Mouse (Mus musculus) forebrain, embryonic 11.5 days (tissue): ENCODE data around the gene Rplp2. TPM values are rescaled to one million over a fixed set of nuclear protein-coding genes. Genes with fewer than 3 reads are reported as not detected.
A peak's percentile ranks its signal among the peaks of the same experiment; 100 is the strongest.

Source experiments
- ATAC-seq: fragments of 200-750 bp; cut with Nextera tagmentation; replicated peaks from 2 replicates; pipeline ENCODE4 v1.8.0; 2017; ENCODE audit warnings: moderate TSS enrichment; ENCODE audit not compliant: low FRiP score
- DNase-seq: peaks from one replicate; pipeline ENCODE4 v3.0.0-alpha.2; 2017; ENCODE audit warnings: low spot score
- H3K27ac ChIP-seq: fragments of 300-500 bp; sonication (generic); 2 replicates; pipeline ENCODE4 v1.5.1; 2014; ENCODE audit warnings: low read depth, low read length
- H3K27me3 ChIP-seq: fragments of 300-500 bp; sonication (generic); 2 replicates; pipeline ENCODE4 v1.6.1; 2014; ENCODE audit warnings: mild to moderate bottlenecking, low read length, mixed read lengths; ENCODE audit not compliant: control insufficient read depth, insufficient read depth
- H3K36me3 ChIP-seq: fragments of 300-500 bp; sonication (generic); 2 replicates; pipeline ENCODE4 v1.6.1; 2014; ENCODE audit warnings: mild to moderate bottlenecking, low read length, moderate library complexity, mixed read lengths; ENCODE audit not compliant: control insufficient read depth, insufficient read depth
- H3K4me1 ChIP-seq: fragments of 300-500 bp; sonication (generic); replicated peaks from 2 replicates; pipeline ENCODE4 v1.6.1; 2014; ENCODE audit warnings: low read length, mixed read lengths; ENCODE audit not compliant: control insufficient read depth, insufficient read depth
- H3K4me2 ChIP-seq: fragments of 300-500 bp; sonication (generic); 2 replicates; pipeline ENCODE4 v1.6.1; 2014; ENCODE audit warnings: low read depth, mild to moderate bottlenecking, low read length, moderate library complexity, mixed read lengths; ENCODE audit not compliant: severe bottlenecking
- H3K4me3 ChIP-seq: fragments of 300-500 bp; sonication (generic); 2 replicates; pipeline ENCODE4 v1.5.1; 2014; ENCODE audit warnings: low read depth, low read length
- H3K9ac ChIP-seq: fragments of 300-500 bp; sonication (generic); 2 replicates; pipeline ENCODE4 v1.6.1; 2014; ENCODE audit warnings: low read length
- H3K9me3 ChIP-seq: fragments of 300-500 bp; sonication (generic); 2 replicates; pipeline ENCODE4 v1.6.1; 2016; ENCODE audit warnings: low read length, mixed read lengths; ENCODE audit not compliant: control insufficient read depth
- WGBS: fragments of 180-500 bp; shearing (Covaris S2); extraction: QIAGEN DNeasy Blood & Tissue Kit; methylation state at CpG from one replicate; pipeline ENCODE4 v1.1.7; 2014; 5-methylcytosine and 5-hydroxymethylcytosine counted together
- polyA plus RNA-seq: library from polyadenylated mRNA; unstranded; fragments of >200 nt; fragmentation: Nextera tagmentation; extraction: Ambion mirVana; gene quantifications from 2 replicates; pipeline ENCODE4 v1.2.1, GENCODE M21; 2014

The Rplp2 gene
- polyA plus RNA-seq, 1 experiment from 2014 or later: 968 TPM

- Histone ChIP-seq H3K4me2 (peak within 1 kb of the TSS; percentile 90), H3K27ac (peak within 1 kb of the TSS; percentile 59; the same call in 1 of the 2 replicates), H3K36me3 (no peaks in the 10 kb centered on the region), H3K27me3 (no peaks in the 10 kb centered on the region), H3K9me3 (no peaks in the 10 kb centered on the region), H3K4me3 (peak within 1 kb of the TSS; percentile 70), H3K9ac (peak within 1 kb of the TSS; percentile 83), H3K4me1 (0 out of 2 replicates have a peak, but pooled peaks cover 3% of the 10 kb centered on the region)
- DNase-seq (peak; percentile 100), ATAC-seq (peak; percentile 90)
- WGBS: under 1% methylated on average over 56 of the region's 56 CpGs
Observed at GRCm38 (mm10) chr7:141413809-141414584, 33.2 kb upstream of the Rplp2 start, which contains the start of gene Gatd1. Gene Gatd1 (minus strand): TSS chr7:141414136.

- H3K4me3 ChIP-seq: no peak overlapping the region
- no peaks in the 10 kb centered on the region for H3K9me3 ChIP-seq
- H3K4me2 ChIP-seq: no peak overlapping the region
- no peak overlapping the region for H3K27ac ChIP-seq
- ATAC-seq (no peak), DNase-seq (peak; percentile 28)
- 79% methylated on average over 6 of the region's 6 CpGs for WGBS
- no peaks in the 10 kb centered on the region for H3K36me3 ChIP-seq
- 0 out of 2 replicates have a peak, but pooled peaks cover 3% of the 10 kb centered on the region for H3K4me1 ChIP-seq
- H3K9ac ChIP-seq: no peak overlapping the region
- no peaks in the 10 kb centered on the region for H3K27me3 ChIP-seq
Observed at GRCm38 (mm10) chr7:141416144-141416841, 30.9 kb upstream of the Rplp2 start.

GRCm38 (mm10) chr7:141417731-141418681, 29.2 kb upstream of the Rplp2 start:
- 71% methylated on average over 8 of the region's 8 CpGs for whole genome bisulfite sequencing
- H3K4me2 ChIP-seq: no peak overlapping the region

GRCm38 (mm10) chr7:141418970-141419369, 28.2 kb upstream of the Rplp2 start:
- H3K9ac ChIP-seq: no peak overlapping the region
- no peak overlapping the region for H3K4me3 ChIP-seq
- no peak for ATAC-seq
- H3K27ac ChIP-seq: no peak overlapping the region
- no peak for DNase-seq
- 78% methylated on average over 7 of the region's 7 CpGs for WGBS
- no peaks in the 10 kb centered on the region for H3K9me3 ChIP-seq
- H3K36me3 ChIP-seq: no peaks in the 10 kb centered on the region
- H3K4me2 ChIP-seq: no peak overlapping the region
- no peaks in the 10 kb centered on the region for H3K27me3 ChIP-seq
- H3K4me1 ChIP-seq: no peaks in the 10 kb centered on the region

More at GRCm38 (mm10) chr7:141417731-141418681, 29.2 kb upstream of the Rplp2 start:
- Histone ChIP-seq H3K36me3 (no peaks in the 10 kb centered on the region), H3K4me3 (no peak overlapping the region), H3K9ac (no peak overlapping the region), H3K9me3 (no peaks in the 10 kb centered on the region), H3K4me1 (0 out of 2 replicates have a peak, but pooled peaks cover 3% of the 10 kb centered on the region), H3K27ac (no peak overlapping the region), H3K27me3 (no peaks in the 10 kb centered on the region)
- ATAC-seq: no peak
- DNase-seq: peak; percentile 32

GRCm38 (mm10) chr7:141420030-141420702, 27.0 kb upstream of the Rplp2 start:
- no peak for ATAC-seq
- Histone ChIP-seq H3K4me2 (no peak overlapping the region), H3K4me3 (no peak overlapping the region), H3K4me1 (no peaks in the 10 kb centered on the region), H3K36me3 (no peaks in the 10 kb centered on the region), H3K9ac (no peak overlapping the region), H3K27me3 (no peaks in the 10 kb centered on the region), H3K9me3 (no peaks in the 10 kb centered on the region), H3K27ac (no peak overlapping the region)
- 87% methylated on average over 9 of the region's 9 CpGs for WGBS
- DNase-seq: no peak

GRCm38 (mm10) chr7:141423811-141424210, 23.4 kb upstream of the Rplp2 start:
- H3K27me3 ChIP-seq: no peaks in the 10 kb centered on the region
- no peak overlapping the region for H3K9ac ChIP-seq
- WGBS: 71% methylated on average over 4 of the region's 4 CpGs
- H3K9me3 ChIP-seq: no peaks in the 10 kb centered on the region
- H3K27ac ChIP-seq: no peak overlapping the region
- DNase-seq (no peak), ATAC-seq (no peak)
- no peak overlapping the region for H3K4me2 ChIP-seq
- H3K36me3 ChIP-seq: no peaks in the 10 kb centered on the region
- H3K4me1 ChIP-seq: 0 out of 2 replicates have a peak, but pooled peaks cover 2% of the 10 kb centered on the region
- H3K4me3 ChIP-seq: no peak overlapping the region

- no peak overlapping the region for H3K4me2 ChIP-seq
- no peak overlapping the region for H3K4me3 ChIP-seq
- 84% methylated on average over 12 of the region's 12 CpGs for WGBS
- no peaks in the 10 kb centered on the region for H3K9me3 ChIP-seq
- H3K27ac ChIP-seq: no peak overlapping the region
- no peak overlapping the region for H3K9ac ChIP-seq
- peaks cover 3% of the 10 kb centered on the region; the same call in 1 of the 2 replicates for H3K36me3 ChIP-seq
- no peak for DNase-seq
- H3K27me3 ChIP-seq: no peaks in the 10 kb centered on the region
- no peak for ATAC-seq
- H3K4me1 ChIP-seq: peaks cover 4% of the 10 kb centered on the region; the same call in 1 of the 2 replicates
Observed at GRCm38 (mm10) chr7:141426948-141427730, 20.0 kb upstream of the Rplp2 start.
